Mouse (Mus musculus) spleen, postnatal 14 days (tissue): ENCODE data around the gene Shmt1.

Source experiments
- DNase-seq, 2 experiments: peaks; one replicate each; pipeline ENCODE4 v3.0.0; 2021 to 2022; ENCODE audit warnings: low spot score in 2 of 2

Shmt1 gene

GRCm38 (mm10) chr11:60796342-60796741, 15.2 kb downstream of the Shmt1 start:
- DNase-seq, result no peak

GRCm38 (mm10) chr11:60790472-60790871, 21.0 kb downstream of the Shmt1 start:
- no peak for DNase-seq

- no peak for DNase-seq
Observed at GRCm38 (mm10) chr11:60787595-60787994, 23.9 kb downstream of the Shmt1 start.

- DNase-seq, result no peak
Observed at GRCm38 (mm10) chr11:60784179-60784922, 27.2 kb downstream of the Shmt1 start.

GRCm38 (mm10) chr11:60779673-60780189, 31.8 kb downstream of the Shmt1 start:
- DNase-seq, result no peak

DNA sequence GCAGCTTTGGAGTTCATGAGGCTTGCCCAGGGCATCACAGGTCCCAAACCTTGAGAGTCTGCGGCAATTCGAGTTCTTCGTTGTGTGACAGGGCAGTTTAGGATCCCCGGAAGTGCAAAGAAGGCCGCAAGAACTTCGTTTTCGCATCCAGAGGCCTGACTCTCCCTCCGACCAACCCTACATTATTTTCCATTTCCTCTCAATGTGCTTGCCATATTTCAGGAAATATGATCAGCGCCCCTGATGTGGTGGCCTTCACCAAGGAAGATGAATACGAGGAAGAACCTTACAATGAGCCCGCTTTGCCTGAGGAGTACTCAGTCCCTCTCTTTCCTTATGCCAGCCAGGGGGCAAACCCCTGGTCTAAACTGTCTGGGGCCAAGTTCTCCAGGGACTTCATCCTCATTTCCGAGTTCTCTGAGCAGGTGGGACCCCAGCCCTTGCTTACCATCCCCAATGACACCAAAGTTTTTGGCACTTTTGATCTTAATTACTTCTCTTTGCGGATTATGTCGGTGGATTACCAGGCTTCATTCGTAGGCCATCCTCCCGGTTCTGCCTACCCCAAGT, 33.6 kb downstream of the Shmt1 start:
- no peak for DNase-seq

- peak; percentile 58 to 70 for DNase-seq
Observed at GRCm38 (mm10) chr11:60776829-60777740, 34.4 kb downstream of the Shmt1 start, which contains the start of the genes Top3a and Smcr8. Gene Top3a, minus strand, starts transcription at chr11:60777365. Gene Smcr8, plus strand, starts transcription at chr11:60777524.

GRCm38 (mm10) chr11:60776107-60776828, 35.2 kb downstream of the Shmt1 start:
- DNase-seq, result no peak

DNA sequence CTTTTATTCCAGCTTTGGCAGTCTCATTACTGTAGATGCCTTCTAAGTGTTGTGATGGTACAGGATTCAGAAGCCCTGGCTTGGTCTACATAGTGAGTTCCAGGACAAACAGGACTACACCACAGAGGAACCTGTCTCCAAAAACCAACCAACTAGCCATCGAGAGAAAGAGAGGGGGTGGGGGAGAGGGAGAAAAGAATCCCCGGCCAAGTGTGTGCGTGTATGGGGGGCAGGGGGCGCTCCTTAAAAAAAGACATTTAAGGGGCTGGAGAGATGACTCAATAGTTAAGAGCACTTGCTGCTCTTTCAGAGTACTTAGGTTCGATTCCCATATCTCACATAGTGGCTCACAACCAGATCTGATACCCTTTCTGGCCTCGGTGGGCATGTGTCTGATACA, 35.9 kb downstream of the Shmt1 start:
- no peak for DNase-seq

DNA sequence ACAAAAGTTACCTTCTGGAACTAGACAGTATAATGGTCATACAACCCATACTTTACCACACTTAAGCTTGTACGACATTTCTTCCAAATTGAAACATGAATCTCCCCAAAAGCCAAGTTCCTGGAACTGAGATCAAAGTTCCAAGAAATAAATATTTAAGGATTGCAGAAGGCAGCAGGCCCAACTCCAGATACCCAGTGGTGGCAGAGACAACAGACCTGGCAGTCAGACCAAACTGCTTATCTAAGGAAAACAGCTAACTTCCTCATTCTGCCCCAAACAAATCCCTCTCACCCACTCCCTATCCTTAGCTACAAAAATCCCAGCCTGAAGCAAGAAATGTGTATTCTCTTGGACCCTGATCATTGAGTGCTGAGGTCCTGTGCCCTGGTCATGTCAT, 36.7 kb downstream of the Shmt1 start:
- DNase-seq, result no peak

DNA sequence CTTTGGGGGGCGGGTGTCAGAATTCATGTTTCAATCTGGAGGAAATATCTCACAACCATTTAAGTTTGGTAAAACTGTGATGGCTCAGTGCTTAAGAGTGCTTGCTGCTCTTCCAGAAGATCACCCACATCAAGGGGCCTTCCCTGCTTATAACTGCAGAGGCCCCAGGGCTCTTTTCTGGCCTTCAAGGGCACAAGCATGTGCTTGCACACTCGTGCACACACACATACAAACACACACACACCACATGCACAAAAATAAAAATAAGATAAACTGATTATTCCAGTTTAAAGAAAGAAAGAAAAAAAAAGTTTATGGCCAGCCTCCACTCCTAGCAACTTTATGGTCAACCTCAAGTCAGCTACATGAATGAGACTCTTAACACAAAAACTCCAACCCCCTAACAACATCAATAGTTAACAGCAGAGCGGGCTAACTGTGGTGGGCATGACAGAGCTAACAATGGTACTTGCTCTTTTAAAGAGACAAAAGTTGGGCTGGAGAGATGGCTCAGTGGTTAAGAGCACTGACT, 37.3 kb downstream of the Shmt1 start:
- no peak for DNase-seq

GRCm38 (mm10) chr11:60772161-60772560, 39.4 kb downstream of the Shmt1 start:
- DNase-seq, result no peak

DNA sequence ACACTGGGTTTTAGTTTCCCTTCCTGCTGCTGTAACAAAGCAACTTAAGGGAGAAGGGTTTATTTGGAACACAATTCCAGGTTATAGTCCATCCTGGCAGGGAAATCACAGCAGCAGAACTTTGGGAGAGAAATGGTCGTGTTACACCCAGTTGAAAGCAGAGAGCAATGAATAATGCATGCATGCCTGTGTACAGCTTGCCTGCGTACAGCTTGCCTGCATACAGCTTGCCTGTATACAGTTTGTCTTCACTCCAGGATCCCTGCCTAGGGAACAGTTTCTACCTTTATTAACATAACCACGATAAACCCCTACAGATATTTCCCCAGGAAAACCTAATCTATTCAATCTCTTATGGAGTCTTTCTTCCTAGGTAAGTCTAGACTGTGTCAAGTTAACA, 40.7 kb downstream of the Shmt1 start:
- no peak for DNase-seq

DNA sequence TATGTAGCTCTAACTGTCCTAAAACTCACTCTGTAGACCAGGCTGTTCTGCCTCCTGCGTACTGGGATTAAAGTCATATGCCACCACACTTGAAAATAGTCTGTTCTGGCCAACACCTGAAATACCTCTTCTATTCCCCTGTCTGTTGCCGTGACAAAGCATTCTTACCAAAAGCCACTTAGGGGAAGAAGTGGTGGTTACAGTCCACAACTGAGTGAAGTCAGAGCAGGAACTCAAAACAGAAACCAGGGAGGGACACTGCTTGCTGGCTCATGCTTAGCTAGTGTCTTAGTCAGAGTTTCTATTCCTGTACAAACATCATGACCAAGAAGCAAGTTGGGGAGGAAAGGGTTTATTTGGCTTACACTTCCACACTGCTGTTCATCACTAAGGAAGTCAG, 42.2 kb downstream of the Shmt1 start:
- DNase-seq, result no peak

GRCm38 (mm10) chr11:60766969-60767368, 44.5 kb downstream of the Shmt1 start:
- no peak for DNase-seq

GRCm38 (mm10) chr11:60761681-60762080, 49.8 kb downstream of the Shmt1 start:
- DNase-seq, result no peak

- DNase-seq, result no peak
Observed at GRCm38 (mm10) chr11:60755570-60755969, 55.9 kb downstream of the Shmt1 start.

- no peak for DNase-seq
Observed at GRCm38 (mm10) chr11:60740321-60740720, 71.2 kb downstream of the Shmt1 start.
